Mouse (Mus musculus) liver, postnatal 0 days (tissue): Measurements from ENCODE around the gene Atp6v1b1. TPM values are rescaled to one million over a fixed set of nuclear protein-coding genes. Genes with fewer than 3 reads are reported as not detected.

Experiments used
- ATAC-seq: fragments of 200-750 bp; cut with Nextera tagmentation; 2 replicates; pipeline ENCODE4 v1.8.0; 2017; ENCODE audit warnings: mild to moderate bottlenecking, moderate library complexity
- DNase-seq: peaks from one replicate; pipeline ENCODE4 v3.0.0-alpha.2; 2016
- H3K27ac ChIP-seq: fragments of 300-500 bp; sonication (generic); 2 replicates; pipeline ENCODE4 v1.5.1; 2014; ENCODE audit warnings: antibody characterized with exemption, moderate library complexity, mild to moderate bottlenecking, low read depth
- H3K27me3 ChIP-seq: fragments of 300-500 bp; sonication (generic); 2 replicates; pipeline ENCODE4 v1.6.1; 2014; ENCODE audit warnings: low read length, control low read depth, mixed read lengths; ENCODE audit not compliant: insufficient read depth
- H3K36me3 ChIP-seq: fragments of 300-500 bp; sonication (generic); replicated peaks from 2 replicates; pipeline ENCODE4 v1.6.1; 2014; ENCODE audit warnings: mild to moderate bottlenecking, control low read depth, low read length, moderate library complexity, mixed read lengths; ENCODE audit not compliant: insufficient read depth
- H3K4me1 ChIP-seq: fragments of 300-500 bp; sonication (generic); 2 replicates; pipeline ENCODE4 v1.6.1; 2014; ENCODE audit warnings: antibody characterized with exemption, mild to moderate bottlenecking, control low read depth; ENCODE audit not compliant: insufficient read depth
- H3K4me2 ChIP-seq: fragments of 300-500 bp; sonication (generic); 2 replicates; pipeline ENCODE4 v1.6.1; 2014; ENCODE audit warnings: low read depth, mild to moderate bottlenecking, low read length, moderate library complexity, mixed read lengths
- H3K4me3 ChIP-seq: fragments of 300-500 bp; sonication (generic); 2 replicates; pipeline ENCODE4 v1.5.1; 2014; ENCODE audit warnings: low read depth, low read length
- H3K9ac ChIP-seq: fragments of 300-500 bp; sonication (generic); replicated peaks from 2 replicates; pipeline ENCODE4 v1.6.1; 2014; ENCODE audit warnings: mild to moderate bottlenecking, moderate library complexity
- H3K9me3 ChIP-seq: fragments of 300-500 bp; sonication (generic); 2 replicates; pipeline ENCODE4 v1.6.1; 2016; ENCODE audit warnings: mild to moderate bottlenecking, control low read depth, low read length, mixed read lengths
- CTCF ChIP-seq: sonication (generic); IDR thresholded peaks from 2 replicates; pipeline ENCODE4 v1.5.1; 2016; ENCODE audit warnings: antibody characterized with exemption, low read depth
- EP300 ChIP-seq: IDR thresholded peaks from 2 replicates; pipeline ENCODE4 v1.6.1; 2016; ENCODE audit warnings: antibody characterized with exemption, low read depth, mild to moderate bottlenecking
- WGBS: fragments of 180-500 bp; shearing (Covaris S2); extraction: QIAGEN DNeasy Blood & Tissue Kit; methylation state at CpG from one replicate; pipeline ENCODE4 v1.1.7; 2014; ENCODE audit not compliant: insufficient replicate concordance; 5-methylcytosine and 5-hydroxymethylcytosine counted together
- polyA plus RNA-seq: library from polyadenylated mRNA; unstranded; fragments of >200 nt; fragmentation: Nextera tagmentation; extraction: Ambion mirVana; gene quantifications from 2 replicates; pipeline ENCODE4 v1.2.1, GENCODE M21; 2015

Atp6v1b1 gene
- polyA plus RNA-seq, 1 experiment from 2014 or later: not detected

GRCm38 (mm10) chr6:83768485-83768884 lies 25.7 kb downstream of the Atp6v1b1 start:
- H3K4me2 ChIP-seq: no peak overlapping the region
- peaks cover 27% of the 10 kb centered on the region for H3K36me3 ChIP-seq
- H3K27me3 ChIP-seq: 0 out of 2 replicates have a peak, but pooled peaks cover 2% of the 10 kb centered on the region
- H3K9me3 ChIP-seq: no peaks in the 10 kb centered on the region
- no peak overlapping the region for H3K9ac ChIP-seq
- WGBS: 56% methylated on average over 5 of the region's 5 CpGs
- ATAC-seq: 0 out of 2 replicates have a peak, but pooled peaks have one; percentile 43
- H3K4me1 ChIP-seq: peaks cover under 1% of the 10 kb centered on the region; the same call in 1 of the 2 replicates
- no peak for DNase-seq
- no peak overlapping the region for H3K4me3 ChIP-seq
- H3K27ac ChIP-seq: no peak overlapping the region
- TF ChIP-seq EP300 (no peak), CTCF (no peak)

GRCm38 (mm10) chr6:83774126-83774525 lies 31.3 kb downstream of the Atp6v1b1 start:
- peaks cover 28% of the 10 kb centered on the region for H3K36me3 ChIP-seq
- TF ChIP-seq EP300 (no peak), CTCF (no peak)
- H3K27me3 ChIP-seq: no peaks in the 10 kb centered on the region
- H3K4me2 ChIP-seq: peak overlapping the region; percentile 89
- ATAC-seq: peak; percentile 48
- WGBS: 47% methylated on average over 9 of the region's 9 CpGs
- H3K4me3 ChIP-seq: peak overlapping the region; percentile 95
- peaks cover 17% of the 10 kb centered on the region; the same call in 1 of the 2 replicates for H3K4me1 ChIP-seq
- H3K27ac ChIP-seq: peak overlapping the region; percentile 90
- DNase-seq: peak; percentile 54
- H3K9me3 ChIP-seq: no peaks in the 10 kb centered on the region
- peak overlapping the region; percentile 98; the same call in 1 of the 2 replicates for H3K9ac ChIP-seq

GRCm38 (mm10) chr6:83774781-83775563 lies 32.2 kb downstream of the Atp6v1b1 start:
- TF ChIP-seq CTCF: no peak
- no peak for TF ChIP-seq EP300
- ATAC-seq (peak; percentile 28), DNase-seq (peak; percentile 34)

GRCm38 (mm10) chr6:83775638-83776293 lies 33.0 kb downstream of the Atp6v1b1 start, which contains the start of gene Tex261:
Gene Tex261 (minus strand): TSS chr6:83775813.
- H3K27me3 ChIP-seq: no peaks in the 10 kb centered on the region
- peak within 1 kb of the TSS; percentile 95 for H3K4me3 ChIP-seq
- H3K36me3 ChIP-seq: peaks cover 21% of the 10 kb centered on the region
- WGBS: 5% methylated on average over 43 of the region's 45 CpGs
- DNase-seq: peak; percentile 92
- peak within 1 kb of the TSS; percentile 98 for H3K9ac ChIP-seq
- peak within 1 kb of the TSS; percentile 90 for H3K27ac ChIP-seq
- H3K4me1 ChIP-seq: peaks cover 17% of the 10 kb centered on the region; the same call in 1 of the 2 replicates
- TF ChIP-seq CTCF (peak; percentile 86), EP300 (no peak)
- peak within 1 kb of the TSS; percentile 89 for H3K4me2 ChIP-seq
- H3K9me3 ChIP-seq: no peaks in the 10 kb centered on the region
- peak; percentile 93 for ATAC-seq

More at GRCm38 (mm10) chr6:83774781-83775563, 32.2 kb downstream of the Atp6v1b1 start:
- peak overlapping the region; percentile 98 for H3K9ac ChIP-seq
- no peaks in the 10 kb centered on the region for H3K9me3 ChIP-seq
- peaks cover 25% of the 10 kb centered on the region for H3K36me3 ChIP-seq
- peak overlapping the region; percentile 89 for H3K4me2 ChIP-seq
- H3K4me3 ChIP-seq: peak overlapping the region; percentile 95
- no peaks in the 10 kb centered on the region for H3K27me3 ChIP-seq
- H3K27ac ChIP-seq: peak overlapping the region; percentile 90
- WGBS: 2% methylated on average over 14 of the region's 14 CpGs
- H3K4me1 ChIP-seq: peaks cover 17% of the 10 kb centered on the region; the same call in 1 of the 2 replicates

GRCm38 (mm10) chr6:83778306-83778705 lies 35.5 kb downstream of the Atp6v1b1 start:
- ATAC-seq (no peak), DNase-seq (no peak)
- Histone ChIP-seq H3K27me3 (no peaks in the 10 kb centered on the region), H3K27ac (no peak overlapping the region), H3K36me3 (peaks cover 3% of the 10 kb centered on the region), H3K4me1 (peaks cover 17% of the 10 kb centered on the region; the same call in 1 of the 2 replicates), H3K4me2 (no peak overlapping the region), H3K9me3 (no peaks in the 10 kb centered on the region), H3K4me3 (no peak overlapping the region), H3K9ac (no peak overlapping the region)
- TF ChIP-seq EP300 (no peak), CTCF (no peak)
- 77% methylated on average over 7 of the region's 7 CpGs for WGBS

- Histone ChIP-seq H3K4me2 (no peak overlapping the region), H3K27ac (no peak overlapping the region), H3K36me3 (no peaks in the 10 kb centered on the region), H3K27me3 (no peaks in the 10 kb centered on the region), H3K4me1 (peaks cover 12% of the 10 kb centered on the region; the same call in 1 of the 2 replicates), H3K9ac (no peak overlapping the region), H3K9me3 (no peaks in the 10 kb centered on the region), H3K4me3 (no peak overlapping the region)
- TF ChIP-seq CTCF (peak; percentile 89), EP300 (no peak)
- 9% methylated on average over 5 of the region's 5 CpGs for WGBS
- DNase-seq (peak; percentile 55), ATAC-seq (no peak)
Observed at GRCm38 (mm10) chr6:83779026-83779425, 36.2 kb downstream of the Atp6v1b1 start.
